Mouse (Mus musculus): ENCODE results near the gene Ccdc114.
A peak's percentile ranks its signal among the peaks of the same experiment; 100 is the strongest.
"Not testable (repeated sequence)": the region's sequence is repeated elsewhere in the genome, so short reads cannot be mapped to it uniquely, and the experiment has no call there.

The Ccdc114 gene

GRCm38 (mm10) chr7:45923762-45924428 lies at the start of gene Ccdc114:
Gene Ccdc114 (plus strand): TSS chr7:45924072.
- peak; percentile 48 for DNase-seq (ENCODE audit: low read depth, low spot score)

DNA sequence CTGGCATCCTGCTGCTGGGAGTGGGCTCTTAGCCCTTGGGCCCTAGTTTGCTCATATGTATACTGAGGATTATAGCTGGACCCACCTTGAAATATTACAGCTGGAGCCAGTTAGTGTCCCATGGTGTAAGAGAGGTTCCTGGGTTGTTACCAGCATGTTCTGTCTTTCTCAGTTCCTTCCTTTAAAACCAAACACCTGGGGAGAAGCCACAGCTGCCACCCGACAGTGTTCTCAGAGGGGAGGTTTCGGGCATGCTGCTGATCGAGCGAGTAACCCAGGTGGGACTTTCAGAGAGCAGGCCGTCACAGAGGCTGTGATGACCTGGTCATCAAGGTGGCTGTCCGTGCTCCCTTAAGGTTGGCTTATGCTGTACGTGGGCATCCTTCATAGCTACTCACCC lies 47.0 kb upstream of the Ccdc114 start:
- no peak for DNase-seq (ENCODE audit: low read depth, low spot score)

GRCm38 (mm10) chr7:45878278-45878677 lies 45.6 kb upstream of the Ccdc114 start, which contains the start of gene Grin2d:
Gene Grin2d (minus strand): TSS chr7:45878378.
- DNase-seq (ENCODE audit: low read depth, low spot score), result not testable (repeated sequence)

DNA sequence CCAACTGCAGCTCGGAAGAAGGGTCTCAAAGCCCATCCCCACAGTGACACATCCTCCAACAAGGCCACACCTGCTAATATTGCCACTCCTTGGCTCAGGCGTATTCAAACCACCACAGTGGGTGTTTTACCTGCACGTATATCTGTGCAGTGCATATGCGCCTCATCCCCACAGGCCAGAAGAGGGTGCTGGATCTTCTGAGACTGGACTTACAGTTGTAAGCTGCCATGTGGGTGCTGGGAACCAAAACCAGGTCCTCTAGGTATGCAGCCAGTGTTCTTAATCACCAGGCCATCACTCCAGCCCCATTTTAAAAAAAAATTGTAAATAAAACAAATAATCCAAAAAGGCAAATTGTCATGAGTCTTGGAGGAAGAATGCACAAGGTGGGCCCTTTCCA lies 43.3 kb upstream of the Ccdc114 start:
- no peak for DNase-seq (ENCODE audit: low read depth, low spot score)

DNA sequence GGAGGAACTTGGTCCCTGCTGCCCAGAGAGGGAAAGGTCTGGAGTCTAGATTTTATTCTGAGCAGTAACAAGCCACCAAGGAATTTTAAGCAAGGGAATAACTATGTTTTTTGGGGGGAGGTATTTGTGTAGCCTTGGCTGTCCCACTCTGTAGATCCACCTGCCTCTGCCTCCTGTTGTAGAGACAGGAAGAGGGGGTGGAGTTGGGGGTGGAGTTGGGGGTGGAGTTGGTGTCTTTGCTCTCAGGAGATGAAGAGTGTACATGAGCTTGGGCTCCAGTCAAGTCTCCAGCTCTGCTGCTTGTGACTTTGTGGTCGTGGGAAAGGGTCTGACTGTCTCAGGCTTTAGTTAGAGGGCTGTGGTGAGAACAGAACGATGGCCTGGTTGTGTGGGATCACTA lies 42.9 kb upstream of the Ccdc114 start:
- DNase-seq (ENCODE audit: low read depth, low spot score), result no peak

GRCm38 (mm10) chr7:45887246-45887645 lies 36.6 kb upstream of the Ccdc114 start:
- DNase-seq (ENCODE audit: low read depth, low spot score), result no peak

DNA sequence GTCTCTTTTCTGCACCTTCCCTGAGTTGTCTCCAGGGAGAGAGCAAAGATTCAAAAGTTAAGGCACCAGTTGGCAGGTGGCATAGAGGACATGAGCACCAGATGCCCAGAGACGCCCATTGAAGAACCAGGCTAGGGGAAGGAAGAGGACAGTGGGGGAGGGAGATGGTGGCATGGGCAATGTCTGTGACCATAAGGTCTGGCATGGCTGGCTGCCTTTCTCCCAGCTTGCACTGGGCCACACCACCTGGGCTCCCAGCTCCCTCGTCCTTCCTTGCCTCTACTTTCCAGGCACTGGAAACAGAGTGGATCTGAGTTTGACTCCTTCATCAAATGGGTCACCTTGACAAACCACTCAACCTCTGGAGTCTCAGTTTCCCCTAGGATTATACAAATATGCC lies 31.2 kb upstream of the Ccdc114 start:
- no peak for DNase-seq (ENCODE audit: low read depth, low spot score)

- DNase-seq (ENCODE audit: low read depth, low spot score), result no peak
These were observed 27.8 kb upstream of the Ccdc114 start for GRCm38 (mm10) chr7:45895931-45896516.

- DNase-seq (ENCODE audit: low read depth, low spot score), result peak; percentile 97
These were observed 27.2 kb upstream of the Ccdc114 start, which contains the start of the genes Syngr4 and Tmem143 for GRCm38 (mm10) chr7:45896517-45897257. Gene Syngr4 (minus strand): TSS chr7:45896714. Gene Tmem143 (plus strand): TSS chr7:45896941.

GRCm38 (mm10) chr7:45897258-45897757 lies 26.6 kb upstream of the Ccdc114 start:
- DNase-seq (ENCODE audit: low read depth, low spot score), result peak; percentile 68

- peak; percentile 76 for DNase-seq (ENCODE audit: low read depth, low spot score)
These were observed 25.7 kb upstream of the Ccdc114 start for GRCm38 (mm10) chr7:45898125-45898524.

- no peak for DNase-seq (ENCODE audit: low read depth, low spot score)
These were observed 22.3 kb upstream of the Ccdc114 start for GRCm38 (mm10) chr7:45901562-45901961.

- DNase-seq (ENCODE audit: low read depth, low spot score), result no peak
These were observed 21.3 kb upstream of the Ccdc114 start for GRCm38 (mm10) chr7:45902481-45903002.

DNA sequence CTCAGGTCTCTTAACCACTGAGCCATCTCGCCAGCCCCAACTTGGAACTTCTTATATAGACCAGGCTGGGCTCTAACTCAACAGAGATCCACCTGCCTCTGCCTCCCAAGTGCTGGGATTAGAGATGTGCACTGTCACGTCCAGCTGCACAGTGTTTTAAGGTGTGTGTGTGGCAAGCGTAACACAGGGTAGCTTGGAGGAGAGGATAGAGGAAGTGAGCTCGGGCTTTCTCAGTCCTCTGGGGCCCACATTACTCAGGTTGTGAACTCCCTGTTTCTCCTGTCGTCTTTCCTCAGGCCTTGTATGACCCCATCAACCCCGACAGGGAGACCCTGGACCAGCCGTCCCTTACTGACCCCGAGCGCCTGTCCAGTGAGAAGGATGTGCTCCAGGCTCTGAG lies 17.2 kb upstream of the Ccdc114 start:
- no peak for DNase-seq (ENCODE audit: low read depth, low spot score)

GRCm38 (mm10) chr7:45908384-45908783 lies 15.5 kb upstream of the Ccdc114 start:
- no peak for DNase-seq (ENCODE audit: low read depth, low spot score)

GRCm38 (mm10) chr7:45909145-45909544 lies 14.7 kb upstream of the Ccdc114 start:
- no peak for DNase-seq (ENCODE audit: low read depth, low spot score)

DNA sequence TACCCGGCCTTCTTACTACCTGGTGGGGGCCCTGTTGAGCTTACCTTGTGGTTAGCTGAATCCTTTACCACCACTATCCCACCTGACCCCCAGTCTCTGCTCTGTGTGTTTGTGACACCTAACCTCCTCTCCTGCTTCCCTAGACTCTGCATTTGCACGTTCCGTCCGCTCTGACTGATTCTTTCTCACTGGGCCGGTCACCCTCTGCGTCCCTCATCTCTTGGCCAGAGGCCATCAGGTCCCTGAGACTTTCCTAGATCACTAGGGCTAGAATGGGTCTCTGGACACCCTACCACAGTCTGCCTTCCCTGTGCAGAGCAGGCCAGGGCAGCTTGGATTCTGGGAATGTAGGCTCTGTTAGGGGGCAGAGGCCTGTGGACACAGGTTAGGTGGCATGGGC lies 9.8 kb upstream of the Ccdc114 start:
- no peak for DNase-seq (ENCODE audit: low read depth, low spot score)

DNA sequence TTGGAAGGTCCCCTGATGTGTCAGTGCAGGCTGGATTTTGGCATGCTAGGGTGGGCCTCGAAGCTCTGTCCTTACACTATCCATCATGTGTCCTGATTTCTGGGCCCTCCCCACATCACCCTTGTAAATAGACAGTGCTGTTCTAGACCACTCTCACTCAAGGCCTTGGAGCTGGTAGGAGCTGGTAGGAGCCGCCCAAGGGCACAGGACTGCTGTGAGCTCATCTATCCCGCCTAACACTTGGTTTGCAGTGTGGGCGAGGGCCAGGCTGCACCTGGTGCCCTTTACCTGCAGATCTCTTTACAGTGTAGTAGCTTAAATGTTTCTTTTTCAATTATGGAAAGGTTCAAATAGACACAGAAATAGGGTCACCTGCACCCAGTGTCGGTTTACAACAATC lies 8.9 kb upstream of the Ccdc114 start:
- DNase-seq (ENCODE audit: low read depth, low spot score), result no peak

DNA sequence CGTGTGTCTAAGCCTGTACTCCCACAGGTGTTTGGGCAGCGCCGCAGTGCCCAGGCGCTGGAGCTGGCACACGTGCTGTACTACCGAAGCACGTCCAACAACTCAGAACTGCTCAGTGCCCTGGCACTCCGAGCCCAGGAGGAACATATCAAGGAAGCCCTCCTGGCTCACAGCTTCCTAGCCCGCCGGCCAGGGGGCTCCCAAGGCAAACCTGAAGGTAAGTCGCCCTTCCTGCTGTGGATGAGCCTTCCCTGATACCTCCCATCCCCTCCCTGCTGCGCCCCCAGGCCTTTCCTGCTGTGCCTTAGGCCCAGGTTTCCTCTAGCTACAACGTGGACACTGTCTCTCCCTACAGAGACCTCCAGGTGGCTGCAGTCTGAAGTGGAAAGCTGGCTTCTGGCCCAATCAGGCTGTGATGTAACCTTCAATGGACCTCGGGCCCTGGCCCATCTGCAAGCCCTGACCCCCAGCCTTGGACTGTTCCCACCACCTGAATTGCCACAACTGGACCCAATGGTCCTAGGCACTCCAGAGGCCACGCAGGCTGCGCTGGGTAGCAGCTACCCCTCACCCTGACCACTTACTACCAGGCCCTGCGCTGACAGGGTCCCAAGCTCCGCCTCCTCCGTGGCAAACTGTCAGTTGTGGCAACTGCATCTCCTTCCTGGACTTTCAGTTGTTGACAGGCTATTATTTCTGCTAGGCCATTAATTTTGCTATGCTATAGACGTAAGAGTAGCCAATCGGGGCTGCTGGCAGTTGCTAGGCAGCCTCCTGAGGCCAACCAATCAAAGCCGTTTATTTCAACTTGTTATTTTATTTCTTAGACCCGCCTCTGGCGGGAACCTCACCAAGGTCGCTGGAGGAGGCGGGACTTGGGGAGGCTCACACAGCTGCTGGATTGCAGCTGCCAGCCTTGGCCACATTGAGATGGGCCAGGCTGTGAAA lies 7.5 kb upstream of the Ccdc114 start:
- peak; percentile 91 for DNase-seq (ENCODE audit: low read depth, low spot score)

- DNase-seq (ENCODE audit: low read depth, low spot score), result no peak
These were observed 6.7 kb upstream of the Ccdc114 start for GRCm38 (mm10) chr7:45917004-45917704.
